Mouse (Mus musculus) small intestine, adult 2 months (tissue): ENCODE results near the gene Ppm1g. TPM values are rescaled to one million over a fixed set of nuclear protein-coding genes. Genes with fewer than 3 reads are reported as not detected.
A peak's percentile ranks its signal among the peaks of the same experiment; 100 is the strongest.
"Not testable (repeated sequence)": the region's sequence is repeated elsewhere in the genome, so short reads cannot be mapped to it uniquely, and the experiment has no call there.

Source experiments
- H3K27ac ChIP-seq: fragments of 200-500 bp; 2 replicates; pipeline ENCODE4 v1.5.1; 2012; ENCODE audit warnings: low read depth, low read length, control low read depth, inconsistent platforms; ENCODE audit not compliant: insufficient read depth
- H3K27me3 ChIP-seq: fragments of 200-500 bp; 2 replicates; pipeline ENCODE4 v1.6.1; 2012; ENCODE audit warnings: mild to moderate bottlenecking, moderate library complexity, low read length, inconsistent platforms; ENCODE audit not compliant: control insufficient read depth, insufficient read depth
- H3K36me3 ChIP-seq: fragments of 200-500 bp; 2 replicates; pipeline ENCODE4 v1.6.1; 2012; ENCODE audit warnings: mild to moderate bottlenecking, low read length, control low read depth, inconsistent platforms; ENCODE audit not compliant: control insufficient read depth, insufficient read depth
- H3K4me1 ChIP-seq: fragments of 200-500 bp; 2 replicates; pipeline ENCODE4 v1.6.1; 2012; ENCODE audit warnings: low read length, inconsistent platforms, mixed read lengths; ENCODE audit not compliant: control insufficient read depth, insufficient read depth, insufficient read length
- H3K4me3 ChIP-seq: fragments of 200-500 bp; 2 replicates; pipeline ENCODE4 v1.5.1; 2012; ENCODE audit warnings: low read depth, mild to moderate bottlenecking, control low read depth, inconsistent platforms, low read length, moderate library complexity
- CTCF ChIP-seq: fragments of 200-500 bp; IDR thresholded peaks from 2 replicates; pipeline ENCODE4 v1.5.1; 2012; ENCODE audit warnings: low read depth, mild to moderate bottlenecking, control low read depth, inconsistent platforms, low read length, moderate library complexity, mixed read lengths; ENCODE audit not compliant: insufficient replicate concordance, insufficient read length; ENCODE audit errors: extremely low read depth
- POLR2A ChIP-seq: fragments of 200-500 bp; IDR thresholded peaks from 2 replicates; pipeline ENCODE4 v1.6.1; 2012; ENCODE audit warnings: low read depth, mild to moderate bottlenecking, control low read depth, inconsistent platforms, low read length, moderate library complexity
- WGBS: fragments of 180-500 bp; shearing (Covaris S2); methylation state at CpG from one replicate; pipeline ENCODE4 v1.1.7; 2018; 5-methylcytosine and 5-hydroxymethylcytosine counted together
- polyA plus RNA-seq: library from polyadenylated mRNA; depleted of rRNA; stranded (reverse); fragments of >200 nt; gene quantifications from 2 replicates; pipeline ENCODE4 v1.2.3, GENCODE M21; 2012

Gene Ppm1g
- polyA plus RNA-seq, 1 experiment: 67.7 TPM

DNA sequence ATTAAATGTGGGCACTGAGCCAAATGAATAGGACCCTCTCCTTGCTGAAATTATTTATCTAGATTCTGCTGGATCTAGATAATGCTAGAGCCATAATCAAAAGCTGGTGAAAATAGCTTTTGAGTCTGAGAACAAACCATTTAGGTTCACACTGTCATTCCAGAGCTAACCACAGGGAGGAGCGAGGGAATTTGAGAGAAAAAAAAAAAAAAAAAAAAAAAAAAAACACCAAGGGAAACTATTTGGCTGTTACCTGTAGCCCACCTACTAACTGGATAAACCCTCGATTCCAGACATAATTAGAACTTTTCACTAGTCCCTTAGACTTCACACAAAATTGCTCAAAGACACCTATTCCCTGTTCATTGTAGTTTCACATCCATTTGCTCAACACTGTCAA is 1.4 kb downstream of the Ppm1g start:
- WGBS: 0% methylated on average over 2 of the region's 2 CpGs
- Histone ChIP-seq H3K4me3 (no peak overlapping the region), H3K4me1 (peaks cover 3% of the 10 kb centered on the region; the same call in 1 of the 2 replicates), H3K27me3 (no peaks in the 10 kb centered on the region), H3K27ac (no peak overlapping the region), H3K36me3 (peaks cover 2% of the 10 kb centered on the region; the same call in 1 of the 2 replicates)
- TF ChIP-seq POLR2A: no peak
- no peak for TF ChIP-seq CTCF

- no peak overlapping the region for H3K27ac ChIP-seq
- TF ChIP-seq CTCF (no peak), POLR2A (no peak)
- peaks cover 3% of the 10 kb centered on the region; the same call in 1 of the 2 replicates for H3K4me1 ChIP-seq
- peaks cover 2% of the 10 kb centered on the region; the same call in 1 of the 2 replicates for H3K36me3 ChIP-seq
- H3K27me3 ChIP-seq: no peaks in the 10 kb centered on the region
- no peak overlapping the region for H3K4me3 ChIP-seq
- 34% methylated on average over 7 of the region's 7 CpGs for WGBS
Observed at GRCm38 (mm10) chr5:31218294-31218693, 2.2 kb downstream of the Ppm1g start.

DNA sequence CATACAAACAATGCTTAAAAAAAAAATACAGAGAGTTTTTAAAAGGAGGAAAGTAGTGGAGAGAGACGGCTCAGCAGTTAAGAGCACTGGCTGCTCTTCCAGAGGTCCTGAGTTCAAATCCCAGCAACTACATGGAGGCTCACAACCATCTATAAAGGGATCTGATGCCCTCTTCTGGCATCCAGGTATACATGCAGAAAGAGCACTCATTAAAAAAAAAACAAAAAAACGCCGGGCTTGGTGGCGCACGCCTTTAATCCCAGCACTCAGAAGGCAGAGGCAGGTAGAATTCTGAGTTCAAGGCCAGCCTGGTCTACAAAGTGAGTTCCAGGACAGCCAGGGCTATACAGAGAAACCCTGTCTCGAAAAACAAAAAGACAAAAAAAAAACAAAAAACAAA is 3.9 kb downstream of the Ppm1g start:
- H3K27ac ChIP-seq, H3K4me3 ChIP-seq, H3K4me1 ChIP-seq, H3K36me3 ChIP-seq, H3K27me3 ChIP-seq: not testable (repeated sequence)
- WGBS: 78% methylated on average over 6 of the region's 6 CpGs

- WGBS: 90% methylated on average over 6 of the region's 6 CpGs
- peaks cover 8% of the 10 kb centered on the region for H3K4me1 ChIP-seq
- no peaks in the 10 kb centered on the region for H3K27me3 ChIP-seq
- H3K4me3 ChIP-seq: no peak overlapping the region
- TF ChIP-seq CTCF (no peak), POLR2A (no peak)
- H3K36me3 ChIP-seq: peaks cover 52% of the 10 kb centered on the region
- no peak overlapping the region for H3K27ac ChIP-seq
Observed at GRCm38 (mm10) chr5:31204421-31204820, 16.1 kb downstream of the Ppm1g start.

- peaks cover 56% of the 10 kb centered on the region for H3K36me3 ChIP-seq
- no peaks in the 10 kb centered on the region for H3K27me3 ChIP-seq
- TF ChIP-seq CTCF (no peak), POLR2A (no peak)
- 93% methylated on average over 2 of the region's 2 CpGs for WGBS
- no peak overlapping the region for H3K27ac ChIP-seq
- H3K4me3 ChIP-seq: no peak overlapping the region
- H3K4me1 ChIP-seq: peaks cover 8% of the 10 kb centered on the region
Observed at GRCm38 (mm10) chr5:31203866-31204265, 16.6 kb downstream of the Ppm1g start.

DNA sequence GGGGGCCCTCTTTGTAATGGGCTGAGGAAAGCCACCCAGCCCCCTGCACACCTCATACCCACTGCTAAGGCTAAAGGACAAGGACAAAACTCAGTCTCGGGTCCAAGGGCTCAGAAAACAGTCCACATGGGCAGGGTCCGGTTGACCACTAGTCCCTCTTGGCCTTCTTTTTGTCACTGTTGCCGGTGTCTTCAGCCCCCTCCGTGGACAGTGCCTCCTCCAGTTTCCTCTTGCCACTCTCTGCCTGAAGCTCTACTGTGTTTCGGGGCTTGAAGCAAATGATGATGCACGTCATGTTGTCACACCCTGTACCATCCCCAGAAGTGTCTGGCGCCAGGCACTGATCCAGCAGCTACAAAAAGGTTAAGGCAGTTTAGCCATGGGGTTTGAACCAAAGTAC is 17.6 kb downstream of the Ppm1g start:
- peak overlapping the region; percentile 71 for H3K4me3 ChIP-seq
- H3K36me3 ChIP-seq: peaks cover 60% of the 10 kb centered on the region
- 85% methylated on average over 7 of the region's 7 CpGs for WGBS
- no peak overlapping the region for H3K27ac ChIP-seq
- peaks cover 8% of the 10 kb centered on the region for H3K4me1 ChIP-seq
- TF ChIP-seq POLR2A: no peak
- no peak for TF ChIP-seq CTCF
- H3K27me3 ChIP-seq: no peaks in the 10 kb centered on the region

- H3K27me3 ChIP-seq: no peaks in the 10 kb centered on the region
- H3K4me1 ChIP-seq: peaks cover 8% of the 10 kb centered on the region
- peak; percentile 81; the same call in 1 of the 2 replicates for TF ChIP-seq POLR2A
- no peak for TF ChIP-seq CTCF
- H3K4me3 ChIP-seq: peak within 1 kb of the TSS; percentile 75
- peaks cover 60% of the 10 kb centered on the region for H3K36me3 ChIP-seq
- peak within 1 kb of the TSS; percentile 75 for H3K27ac ChIP-seq
- under 1% methylated on average over 53 of the region's 53 CpGs for WGBS
Observed at GRCm38 (mm10) chr5:31201742-31202590, 18.5 kb downstream of the Ppm1g start, which contains the start of gene Zfp513. Gene Zfp513, minus strand, starts transcription at chr5:31202303.
